Mouse (Mus musculus) adrenal gland, adult 18-20 months (tissue): ENCODE measurements around the gene Gm28490. TPM values are rescaled to one million over a fixed set of nuclear protein-coding genes. Genes with fewer than 3 reads are reported as not detected.
"Not testable (repeated sequence)": the region's sequence is repeated elsewhere in the genome, so short reads cannot be mapped to it uniquely, and the experiment has no call there.

Experiments used
- DNase-seq, 2 experiments: peaks; one replicate each; pipeline ENCODE4 v3.0.0; 2021 to 2022; ENCODE audit warnings: low spot score in 2 of 2
- long read RNA-seq, 2 experiments: library from polyadenylated mRNA; stranded (forward); transcript quantifications; one replicate each; pipeline ENCODE4 v2.0.0; 2021
- total RNA-seq, 2 experiments: library from RNA; stranded (reverse); gene quantifications; 1 replicate in 1 of 2; 2 replicates in 1 of 2; pipeline ENCODE4 v1.2.3; 2021

Gene Gm28490
- not detected for total RNA-seq
- long read RNA-seq, experiment 1, result 0 reads
- long read RNA-seq, experiment 2, result 0 reads

DNA sequence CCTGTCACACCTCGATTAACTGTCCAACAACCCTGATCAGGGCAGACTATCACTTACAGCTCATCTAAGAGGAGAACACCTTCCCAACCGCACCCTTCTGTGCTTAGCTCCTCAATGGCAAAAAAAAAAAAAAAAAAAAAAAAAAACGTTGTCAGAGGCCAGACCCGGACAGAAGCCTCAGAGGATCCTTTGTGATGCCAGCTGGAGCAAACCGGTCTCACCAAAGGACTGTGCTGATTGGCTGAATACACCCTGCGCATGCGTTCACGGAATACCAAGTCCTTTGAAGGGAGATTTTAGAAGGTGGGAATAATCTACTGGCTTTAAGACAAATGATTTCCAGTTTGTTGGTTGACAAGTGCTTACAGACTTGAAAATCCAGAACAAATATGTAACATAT lies at the start of gene Gm28490:
Gene Gm28490, minus strand, starts transcription at position 101 of the 400 bp plus-strand sequence.
- DNase-seq, result not testable (repeated sequence)
